Mouse (Mus musculus) NIH3T3 (cell line): ENCODE measurements around the gene Igfbpl1.

ENCODE experiments used
- DNase-seq: peaks from one replicate; pipeline ENCODE4 v3.0.0-alpha.2; 2012; ENCODE audit warnings: low read depth

Gene Igfbpl1

GRCm38 (mm10) chr4:45770638-45771033 is 56.1 kb downstream of the Igfbpl1 start:
- no peak for DNase-seq

- DNase-seq = no peak
Measured at GRCm38 (mm10) chr4:45769791-45770637, 56.7 kb downstream of the Igfbpl1 start.

- no peak for DNase-seq
Measured at GRCm38 (mm10) chr4:45769141-45769540, 57.6 kb downstream of the Igfbpl1 start.

- DNase-seq = peak; percentile 38
Measured at GRCm38 (mm10) chr4:45767891-45768558, 58.7 kb downstream of the Igfbpl1 start.

GRCm38 (mm10) chr4:45766774-45767173 is 59.9 kb downstream of the Igfbpl1 start:
- no peak for DNase-seq

- DNase-seq = no peak
Measured at GRCm38 (mm10) chr4:45765565-45766201, 61.0 kb downstream of the Igfbpl1 start.

- DNase-seq = no peak
Measured at GRCm38 (mm10) chr4:45765121-45765564, 61.6 kb downstream of the Igfbpl1 start.

GRCm38 (mm10) chr4:45764141-45764494 is 62.6 kb downstream of the Igfbpl1 start:
- DNase-seq = no peak

GRCm38 (mm10) chr4:45763288-45764140 is 63.2 kb downstream of the Igfbpl1 start:
- no peak for DNase-seq

- DNase-seq = no peak
Measured at GRCm38 (mm10) chr4:45762600-45762999, 64.1 kb downstream of the Igfbpl1 start.
